Mouse (Mus musculus): ENCODE measurements around the gene Lasp1. TPM values are rescaled to one million over a fixed set of nuclear protein-coding genes. Genes with fewer than 3 reads are reported as not detected.

Lasp1 gene
- polyA plus RNA-seq, 1 experiment from 2014 or later: 30.0 TPM

DNA sequence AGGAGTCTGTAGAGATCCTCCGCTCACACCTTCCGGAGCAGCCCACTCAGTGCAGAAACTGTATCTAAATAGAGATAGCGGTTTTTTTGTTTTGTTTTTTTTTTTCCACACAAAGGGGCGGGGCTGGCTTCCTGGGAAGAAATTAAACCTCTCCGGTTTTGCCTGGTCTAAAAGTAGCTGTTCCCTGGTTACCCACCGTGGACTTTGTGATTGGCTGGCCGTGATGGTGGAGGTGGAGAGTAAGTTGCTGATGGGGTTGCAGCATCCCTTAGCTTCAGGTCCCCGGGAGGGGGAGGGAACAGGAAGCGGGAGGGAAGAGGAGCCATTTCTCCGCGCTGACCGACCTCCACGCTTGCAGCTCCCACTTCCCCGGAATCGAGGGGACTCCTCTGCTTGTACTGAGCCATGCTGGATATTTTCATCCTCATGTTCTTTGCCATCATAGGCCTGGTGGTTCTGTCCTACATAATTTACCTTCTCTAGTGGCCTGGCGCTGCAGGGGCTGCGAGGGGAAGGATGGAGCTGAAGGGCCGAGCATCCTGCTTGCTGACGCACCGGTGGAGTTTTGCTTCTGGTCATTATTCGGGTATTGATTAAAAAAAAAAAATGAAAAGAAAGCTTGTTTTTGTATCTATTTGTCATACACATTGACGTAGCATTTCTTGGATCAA, 42.3 kb downstream of the Lasp1 start:
- peaks cover 9% of the 10 kb centered on the region; the same call in 1 of the 2 replicates for H3K36me3 ChIP-seq (ENCODE audit: control insufficient read depth, insufficient read depth, low read length)
- peak; percentile 55; the same call in 1 of the 2 replicates for ATAC-seq (replicated peaks; ENCODE audit: insufficient number of reproducible peaks, low FRiP score, low TSS enrichment)
- H3K4me3 ChIP-seq (ENCODE audit: low read depth, low read length): peak overlapping the region; percentile 53
- peak overlapping the region; percentile 70 for H3K4me2 ChIP-seq
- no peaks in the 10 kb centered on the region for H3K27me3 ChIP-seq (ENCODE audit: control insufficient read depth, insufficient read depth, low read length)
- H3K9ac ChIP-seq (ENCODE audit: low read depth, low read length): peak overlapping the region; percentile 50
- peak overlapping the region; percentile 71 for H3K27ac ChIP-seq (ENCODE audit: low read depth, low read length)
- 2% methylated on average over 22 of the region's 22 CpGs for WGBS (ENCODE audit: insufficient replicate concordance)
- H3K4me1 ChIP-seq (ENCODE audit: control insufficient read depth, insufficient read depth, low read length): peaks cover 3% of the 10 kb centered on the region; the same call in 1 of the 2 replicates
- H3K9me3 ChIP-seq (replicated peaks; ENCODE audit: control insufficient read depth, low read length): no peaks in the 10 kb centered on the region

DNA sequence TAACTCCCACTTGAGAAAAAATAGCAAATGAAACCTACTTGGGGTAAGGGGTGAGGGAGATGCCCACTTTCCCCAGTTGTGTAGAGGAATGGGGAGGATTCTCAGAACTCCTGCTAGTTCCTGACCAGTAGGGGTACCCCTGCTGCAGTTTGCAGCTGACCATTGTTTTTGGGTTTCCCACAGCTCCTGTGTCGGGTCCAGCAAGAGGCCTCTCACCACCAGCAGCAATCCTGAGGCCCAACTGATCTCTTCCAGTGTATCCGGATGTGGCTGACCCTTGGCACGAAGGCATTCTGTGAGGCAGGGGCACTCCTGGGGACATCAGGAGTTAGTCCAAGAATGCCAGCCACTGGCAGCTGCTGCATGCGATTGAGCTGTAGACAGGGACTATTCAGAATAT, 43.2 kb downstream of the Lasp1 start:
- H3K4me3 ChIP-seq (ENCODE audit: low read depth, low read length): no peak overlapping the region
- H3K27ac ChIP-seq (ENCODE audit: low read depth, low read length): no peak overlapping the region
- H3K36me3 ChIP-seq (ENCODE audit: control insufficient read depth, insufficient read depth, low read length): 0 out of 2 replicates have a peak, but pooled peaks cover 3% of the 10 kb centered on the region
- no peak overlapping the region for H3K9ac ChIP-seq (ENCODE audit: low read depth, low read length)
- H3K4me1 ChIP-seq (ENCODE audit: control insufficient read depth, insufficient read depth, low read length): peaks cover 3% of the 10 kb centered on the region; the same call in 1 of the 2 replicates
- ATAC-seq (replicated peaks; ENCODE audit: insufficient number of reproducible peaks, low FRiP score, low TSS enrichment): no peak
- no peaks in the 10 kb centered on the region for H3K9me3 ChIP-seq (replicated peaks; ENCODE audit: control insufficient read depth, low read length)
- H3K4me2 ChIP-seq: peak overlapping the region; percentile 70
- 58% methylated on average over 4 of the region's 4 CpGs for WGBS (ENCODE audit: insufficient replicate concordance)
- no peaks in the 10 kb centered on the region for H3K27me3 ChIP-seq (ENCODE audit: control insufficient read depth, insufficient read depth, low read length)

DNA sequence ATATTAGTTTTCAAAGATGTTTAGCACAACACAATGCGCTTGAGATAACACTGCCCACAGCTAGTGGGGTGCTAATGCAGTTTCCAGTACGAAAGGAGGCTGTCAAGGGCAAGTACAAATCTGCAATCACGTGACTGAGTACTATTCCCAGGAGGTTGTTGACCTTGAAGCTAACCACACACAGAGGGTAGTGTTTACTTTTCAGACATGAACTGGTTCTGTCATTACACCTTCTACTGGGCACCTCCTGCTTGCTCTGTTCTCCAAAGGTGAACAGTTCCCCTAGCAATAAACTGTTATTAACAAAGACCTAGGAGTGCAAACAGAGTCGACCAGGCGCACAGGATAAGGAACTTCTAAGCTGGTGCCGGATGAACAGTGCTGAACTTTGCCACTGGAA, 51.6 kb downstream of the Lasp1 start:
- no peak for ATAC-seq (replicated peaks; ENCODE audit: insufficient number of reproducible peaks, low FRiP score, low TSS enrichment)
- Histone ChIP-seq H3K36me3 (ENCODE audit: control insufficient read depth, insufficient read depth, low read length) (no peaks in the 10 kb centered on the region), H3K4me3 (ENCODE audit: low read depth, low read length) (no peak overlapping the region), H3K9ac (ENCODE audit: low read depth, low read length) (no peak overlapping the region), H3K27me3 (ENCODE audit: control insufficient read depth, insufficient read depth, low read length) (no peaks in the 10 kb centered on the region), H3K27ac (ENCODE audit: low read depth, low read length) (no peak overlapping the region), H3K4me2 (no peak overlapping the region), H3K9me3 (replicated peaks; ENCODE audit: control insufficient read depth, low read length) (no peaks in the 10 kb centered on the region), H3K4me1 (ENCODE audit: control insufficient read depth, insufficient read depth, low read length) (no peaks in the 10 kb centered on the region)
- 55% methylated on average over 6 of the region's 6 CpGs for WGBS (ENCODE audit: insufficient replicate concordance)

DNA sequence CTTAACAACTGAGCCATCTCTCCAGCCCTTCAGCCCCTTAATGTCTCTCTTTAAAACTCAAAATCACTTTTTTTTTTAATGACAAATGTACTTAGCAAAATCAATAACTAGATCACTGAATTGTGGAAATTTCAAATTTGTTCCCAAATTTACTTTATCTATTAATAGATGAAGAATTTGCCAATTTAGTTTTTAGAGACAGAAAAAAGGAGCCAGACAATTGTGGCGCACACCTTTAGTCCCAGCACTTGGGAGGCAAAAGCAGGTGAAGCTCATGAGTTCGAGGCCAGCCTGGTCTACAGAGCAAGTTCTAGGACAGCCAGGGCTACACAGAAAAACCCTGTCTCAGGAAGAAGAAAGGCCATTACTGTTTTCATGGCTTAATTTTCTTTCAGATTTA, 52.8 kb downstream of the Lasp1 start:
- Histone ChIP-seq H3K4me3 (ENCODE audit: low read depth, low read length) (no peak overlapping the region), H3K27ac (ENCODE audit: low read depth, low read length) (no peak overlapping the region), H3K36me3 (ENCODE audit: control insufficient read depth, insufficient read depth, low read length) (no peaks in the 10 kb centered on the region), H3K4me1 (ENCODE audit: control insufficient read depth, insufficient read depth, low read length) (no peaks in the 10 kb centered on the region), H3K27me3 (ENCODE audit: control insufficient read depth, insufficient read depth, low read length) (no peaks in the 10 kb centered on the region), H3K9me3 (replicated peaks; ENCODE audit: control insufficient read depth, low read length) (no peaks in the 10 kb centered on the region), H3K4me2 (no peak overlapping the region), H3K9ac (ENCODE audit: low read depth, low read length) (no peak overlapping the region)
- no peak for ATAC-seq (replicated peaks; ENCODE audit: insufficient number of reproducible peaks, low FRiP score, low TSS enrichment)
- WGBS (ENCODE audit: insufficient replicate concordance): 82% methylated on average over 2 of the region's 2 CpGs

DNA sequence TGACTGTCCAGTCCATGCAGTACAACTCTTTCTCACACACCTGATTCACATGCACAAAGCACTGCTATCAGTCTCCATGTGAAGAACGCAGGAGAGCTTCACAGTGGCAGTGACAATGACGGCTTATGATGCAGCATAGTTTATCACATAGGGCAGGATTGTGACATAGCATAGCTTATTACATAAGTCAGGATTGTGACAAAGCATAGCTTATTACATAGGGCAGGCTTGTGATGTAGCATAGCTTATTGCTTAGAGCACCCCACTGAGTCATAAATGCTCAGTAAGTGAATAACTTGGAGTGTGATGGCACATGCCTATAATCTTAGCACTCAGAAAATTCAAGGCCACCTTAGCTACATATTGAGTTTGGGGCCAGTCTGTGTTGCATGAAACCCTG, 56.7 kb downstream of the Lasp1 start:
- no peak for ATAC-seq (replicated peaks; ENCODE audit: insufficient number of reproducible peaks, low FRiP score, low TSS enrichment)
- Histone ChIP-seq H3K4me2 (no peak overlapping the region), H3K4me3 (ENCODE audit: low read depth, low read length) (no peak overlapping the region), H3K9ac (ENCODE audit: low read depth, low read length) (no peak overlapping the region), H3K9me3 (replicated peaks; ENCODE audit: control insufficient read depth, low read length) (no peaks in the 10 kb centered on the region), H3K4me1 (ENCODE audit: control insufficient read depth, insufficient read depth, low read length) (no peaks in the 10 kb centered on the region), H3K36me3 (ENCODE audit: control insufficient read depth, insufficient read depth, low read length) (no peaks in the 10 kb centered on the region), H3K27me3 (ENCODE audit: control insufficient read depth, insufficient read depth, low read length) (no peaks in the 10 kb centered on the region), H3K27ac (ENCODE audit: low read depth, low read length) (no peak overlapping the region)
- 80% methylated on average over 2 of the region's 2 CpGs for WGBS (ENCODE audit: insufficient replicate concordance)

DNA sequence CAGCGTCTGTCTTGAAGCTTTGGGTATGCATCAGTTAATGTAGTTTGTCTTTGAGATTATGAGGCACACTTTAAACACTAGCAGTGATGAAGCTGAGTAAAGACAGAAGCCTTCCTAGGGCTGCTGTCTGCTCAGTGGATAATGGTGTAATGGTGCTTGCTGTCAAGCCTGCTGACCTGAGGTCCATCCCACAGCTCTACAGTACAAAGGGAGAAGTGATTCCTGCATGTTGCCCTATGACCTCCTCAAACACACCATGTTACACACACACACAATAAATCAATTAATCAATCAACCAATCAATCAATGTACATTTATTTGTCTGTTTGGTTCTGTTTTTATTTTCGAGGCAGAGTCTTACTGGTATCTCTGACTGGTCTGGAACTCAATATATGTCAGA, 63.3 kb downstream of the Lasp1 start:
- WGBS (ENCODE audit: insufficient replicate concordance): 71% methylated on average over 2 of the region's 2 CpGs
- no peaks in the 10 kb centered on the region for H3K36me3 ChIP-seq (ENCODE audit: control insufficient read depth, insufficient read depth, low read length)
- H3K9me3 ChIP-seq (replicated peaks; ENCODE audit: control insufficient read depth, low read length): no peaks in the 10 kb centered on the region
- no peaks in the 10 kb centered on the region for H3K4me1 ChIP-seq (ENCODE audit: control insufficient read depth, insufficient read depth, low read length)
- no peaks in the 10 kb centered on the region for H3K27me3 ChIP-seq (ENCODE audit: control insufficient read depth, insufficient read depth, low read length)
- no peak overlapping the region for H3K9ac ChIP-seq (ENCODE audit: low read depth, low read length)
- no peak for ATAC-seq (replicated peaks; ENCODE audit: insufficient number of reproducible peaks, low FRiP score, low TSS enrichment)
- H3K4me3 ChIP-seq (ENCODE audit: low read depth, low read length): no peak overlapping the region
- H3K4me2 ChIP-seq: no peak overlapping the region
- H3K27ac ChIP-seq (ENCODE audit: low read depth, low read length): no peak overlapping the region

DNA sequence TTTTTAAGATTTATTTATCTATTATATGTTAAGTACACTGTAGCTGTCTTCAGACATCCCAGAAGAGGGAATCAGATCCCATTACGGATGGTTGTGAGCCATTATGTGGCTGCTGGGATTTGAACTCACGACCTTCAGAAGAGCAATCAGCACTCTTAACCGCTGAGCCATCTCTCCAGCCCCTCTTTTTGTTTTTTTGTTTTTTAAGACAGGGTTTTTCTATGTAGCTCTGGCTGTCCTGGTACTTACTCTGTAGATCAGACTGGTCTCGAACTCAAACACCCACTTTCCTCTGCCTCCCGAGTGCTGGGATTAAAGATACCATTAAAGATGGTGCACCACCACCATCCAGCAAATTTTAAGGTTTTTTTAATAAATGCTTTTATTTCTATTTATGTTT, 66.6 kb downstream of the Lasp1 start:
- no peak overlapping the region for H3K4me3 ChIP-seq (ENCODE audit: low read depth, low read length)
- H3K27ac ChIP-seq (ENCODE audit: low read depth, low read length): no peak overlapping the region
- no peak for ATAC-seq (replicated peaks; ENCODE audit: insufficient number of reproducible peaks, low FRiP score, low TSS enrichment)
- H3K9ac ChIP-seq (ENCODE audit: low read depth, low read length): no peak overlapping the region
- no peaks in the 10 kb centered on the region for H3K9me3 ChIP-seq (replicated peaks; ENCODE audit: control insufficient read depth, low read length)
- H3K36me3 ChIP-seq (ENCODE audit: control insufficient read depth, insufficient read depth, low read length): no peaks in the 10 kb centered on the region
- H3K4me2 ChIP-seq: no peak overlapping the region
- 87% methylated on average over 5 of the region's 5 CpGs for WGBS (ENCODE audit: insufficient replicate concordance)
- no peaks in the 10 kb centered on the region for H3K27me3 ChIP-seq (ENCODE audit: control insufficient read depth, insufficient read depth, low read length)
- no peaks in the 10 kb centered on the region for H3K4me1 ChIP-seq (ENCODE audit: control insufficient read depth, insufficient read depth, low read length)

DNA sequence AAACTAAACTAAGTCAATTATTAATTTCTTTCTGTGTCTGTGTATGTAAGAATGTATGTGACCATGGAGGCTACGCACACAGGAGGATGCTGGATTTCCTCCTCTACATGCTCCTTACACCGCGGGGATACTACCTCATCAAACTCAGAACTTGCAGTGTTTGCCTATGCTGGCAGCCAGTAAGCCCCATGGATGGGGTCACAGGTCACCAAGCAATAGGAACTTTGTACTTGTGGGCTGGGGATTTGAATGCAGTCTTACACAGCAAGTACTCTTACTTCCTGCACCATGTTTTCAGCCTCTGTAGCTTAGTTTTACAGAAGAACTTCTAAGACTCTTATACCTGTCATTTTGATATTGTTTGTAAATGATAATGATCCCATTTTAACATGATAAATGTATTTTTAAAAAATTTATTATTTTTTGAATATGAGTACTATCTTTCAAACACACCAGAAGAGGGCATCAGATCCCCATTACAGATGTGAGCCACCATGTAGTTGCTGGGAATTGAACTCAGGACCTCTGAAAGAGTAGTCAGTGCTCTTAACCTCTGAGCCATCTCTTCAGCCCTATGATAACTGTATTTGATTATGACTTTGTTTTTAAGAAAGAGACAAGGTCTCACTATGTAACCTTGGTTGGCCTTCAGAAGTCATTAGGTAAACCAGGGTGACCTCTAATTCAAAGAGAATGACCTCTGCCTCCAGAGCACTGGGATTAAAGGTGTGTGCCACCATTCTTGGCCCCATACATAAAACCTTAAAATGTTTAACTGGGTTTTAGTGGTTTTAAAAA, 67.5 kb downstream of the Lasp1 start:
- Histone ChIP-seq H3K9me3 (replicated peaks; ENCODE audit: control insufficient read depth, low read length) (no peaks in the 10 kb centered on the region), H3K27me3 (ENCODE audit: control insufficient read depth, insufficient read depth, low read length) (no peaks in the 10 kb centered on the region), H3K9ac (ENCODE audit: low read depth, low read length) (no peak overlapping the region), H3K4me3 (ENCODE audit: low read depth, low read length) (no peak overlapping the region), H3K4me1 (ENCODE audit: control insufficient read depth, insufficient read depth, low read length) (no peaks in the 10 kb centered on the region), H3K36me3 (ENCODE audit: control insufficient read depth, insufficient read depth, low read length) (no peaks in the 10 kb centered on the region), H3K4me2 (no peak overlapping the region), H3K27ac (ENCODE audit: low read depth, low read length) (no peak overlapping the region)
- ATAC-seq (replicated peaks; ENCODE audit: insufficient number of reproducible peaks, low FRiP score, low TSS enrichment): no peak
- WGBS (ENCODE audit: insufficient replicate concordance): 87% methylated on average over 3 of the region's 3 CpGs

Measured in heart, embryonic 11.5 days (tissue).